Mouse (Mus musculus): ENCODE results near the gene Cmah. TPM values are rescaled to one million over a fixed set of nuclear protein-coding genes. Genes with fewer than 3 reads are reported as not detected.
A peak's percentile ranks its signal among the peaks of the same experiment; 100 is the strongest.

Gene Cmah
- polyA plus RNA-seq (2012; ENCODE audit: insufficient read depth, insufficient read length, missing spikeins) = 5.6 and 7.5 TPM in 2 replicates

DNA sequence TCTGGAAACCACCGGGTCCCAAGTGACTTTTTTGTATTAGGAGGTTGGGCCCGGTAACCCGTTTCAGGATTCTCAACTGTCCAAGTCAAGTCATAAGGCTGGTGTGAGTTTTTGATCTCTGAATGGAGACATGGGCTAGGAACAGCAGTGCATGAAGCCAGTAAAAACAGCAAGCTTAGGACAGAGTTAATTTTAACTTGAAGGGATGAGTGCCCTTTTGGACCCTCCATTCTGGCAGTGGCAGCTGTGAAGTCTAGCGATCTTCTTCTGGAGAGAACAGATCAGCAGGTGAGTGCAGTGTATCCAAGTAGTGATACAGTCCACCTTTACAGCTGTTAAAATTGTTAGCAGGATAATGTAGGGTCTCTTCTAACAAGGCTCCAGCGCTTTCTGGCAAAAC lies at the start of gene Cmah:
TSS of gene Cmah (plus strand) at position 204 of the 400 bp plus-strand sequence.
- H3K4me1 ChIP-seq (ENCODE audit: control insufficient read depth, insufficient read depth, low read length) = peaks cover 8% of the 10 kb centered on the region
- no peak within 1 kb of the TSS for H3K27ac ChIP-seq (ENCODE audit: insufficient read depth, low read depth, low read length)
- TF ChIP-seq CTCF (IDR thresholded peaks at IDR 0.05; ENCODE audit: low read depth, low read length) (no peak), POLR2A (IDR thresholded peaks at IDR 0.05; ENCODE audit: borderline replicate concordance, low read depth, low read length) (no peak)
- no peak within 1 kb of the TSS for H3K4me3 ChIP-seq (ENCODE audit: insufficient read depth, low read length)

DNA sequence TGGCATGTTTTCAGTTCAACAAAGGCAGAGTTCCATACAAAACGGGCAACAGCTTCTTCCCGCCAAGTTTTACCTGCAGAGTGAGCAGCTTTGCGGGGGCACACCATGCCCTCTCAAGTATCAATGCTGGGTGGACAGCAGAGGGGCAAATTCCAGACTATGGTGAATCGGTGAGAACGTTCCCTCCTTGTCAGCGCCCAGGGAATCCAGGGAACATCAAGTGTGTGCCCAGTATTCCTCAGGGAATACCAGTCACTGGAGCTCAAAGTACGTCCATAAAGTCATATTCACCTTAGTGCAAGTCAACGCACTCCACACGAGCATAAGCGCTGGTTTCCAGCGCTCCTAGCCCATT lies 47.8 kb upstream of the Cmah start:
- Histone ChIP-seq H3K4me1 (ENCODE audit: control insufficient read depth, insufficient read depth, low read length) (peaks cover 3% of the 10 kb centered on the region; the same call in 1 of the 2 replicates), H3K27ac (ENCODE audit: insufficient read depth, low read depth, low read length) (no peak overlapping the region), H3K4me3 (ENCODE audit: insufficient read depth, low read length) (no peak overlapping the region)
- TF ChIP-seq POLR2A (IDR thresholded peaks at IDR 0.05; ENCODE audit: borderline replicate concordance, low read depth, low read length) (no peak), CTCF (IDR thresholded peaks at IDR 0.05; ENCODE audit: low read depth, low read length) (no peak)

DNA sequence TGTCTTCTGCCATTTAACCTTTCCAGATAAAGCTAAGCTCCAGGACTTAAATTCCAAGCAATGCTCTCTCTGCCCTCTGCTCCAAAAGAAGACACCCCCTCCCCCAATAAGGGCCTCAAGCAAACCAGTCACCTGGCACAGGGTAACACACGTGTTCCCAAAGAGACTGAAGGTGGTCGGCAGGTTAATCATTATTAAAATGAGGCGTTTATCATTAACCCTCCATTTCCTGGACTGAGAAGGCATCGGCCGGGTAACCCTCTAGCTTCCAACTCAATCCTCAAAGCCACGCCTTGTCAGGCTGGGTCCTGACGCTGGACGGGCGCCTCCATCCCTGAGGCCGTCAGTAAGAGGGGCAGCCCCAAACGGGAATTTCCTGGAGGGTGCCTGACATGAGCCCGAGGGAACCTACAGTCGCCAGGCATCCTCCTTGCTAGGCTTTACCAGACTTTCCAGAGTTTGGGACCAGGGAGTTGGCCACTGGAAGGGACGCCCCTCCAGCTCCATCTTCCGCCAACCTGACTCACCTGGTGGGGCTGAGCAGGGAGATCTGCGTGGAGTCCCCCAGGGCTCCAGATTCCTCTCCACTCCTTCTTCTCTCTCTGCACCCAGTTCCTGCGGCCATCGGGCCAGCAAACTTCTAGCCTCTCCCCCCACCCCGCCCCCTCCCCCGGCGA lies 47.3 kb upstream of the Cmah start:
- H3K4me1 ChIP-seq (ENCODE audit: control insufficient read depth, insufficient read depth, low read length) = peaks cover 3% of the 10 kb centered on the region; the same call in 1 of the 2 replicates
- H3K27ac ChIP-seq (ENCODE audit: insufficient read depth, low read depth, low read length) = no peak overlapping the region
- TF ChIP-seq CTCF (IDR thresholded peaks at IDR 0.05; ENCODE audit: low read depth, low read length) = no peak
- no peak for TF ChIP-seq POLR2A (IDR thresholded peaks at IDR 0.05; ENCODE audit: borderline replicate concordance, low read depth, low read length)
- peak overlapping the region; percentile 67 for H3K4me3 ChIP-seq (ENCODE audit: insufficient read depth, low read length)

DNA sequence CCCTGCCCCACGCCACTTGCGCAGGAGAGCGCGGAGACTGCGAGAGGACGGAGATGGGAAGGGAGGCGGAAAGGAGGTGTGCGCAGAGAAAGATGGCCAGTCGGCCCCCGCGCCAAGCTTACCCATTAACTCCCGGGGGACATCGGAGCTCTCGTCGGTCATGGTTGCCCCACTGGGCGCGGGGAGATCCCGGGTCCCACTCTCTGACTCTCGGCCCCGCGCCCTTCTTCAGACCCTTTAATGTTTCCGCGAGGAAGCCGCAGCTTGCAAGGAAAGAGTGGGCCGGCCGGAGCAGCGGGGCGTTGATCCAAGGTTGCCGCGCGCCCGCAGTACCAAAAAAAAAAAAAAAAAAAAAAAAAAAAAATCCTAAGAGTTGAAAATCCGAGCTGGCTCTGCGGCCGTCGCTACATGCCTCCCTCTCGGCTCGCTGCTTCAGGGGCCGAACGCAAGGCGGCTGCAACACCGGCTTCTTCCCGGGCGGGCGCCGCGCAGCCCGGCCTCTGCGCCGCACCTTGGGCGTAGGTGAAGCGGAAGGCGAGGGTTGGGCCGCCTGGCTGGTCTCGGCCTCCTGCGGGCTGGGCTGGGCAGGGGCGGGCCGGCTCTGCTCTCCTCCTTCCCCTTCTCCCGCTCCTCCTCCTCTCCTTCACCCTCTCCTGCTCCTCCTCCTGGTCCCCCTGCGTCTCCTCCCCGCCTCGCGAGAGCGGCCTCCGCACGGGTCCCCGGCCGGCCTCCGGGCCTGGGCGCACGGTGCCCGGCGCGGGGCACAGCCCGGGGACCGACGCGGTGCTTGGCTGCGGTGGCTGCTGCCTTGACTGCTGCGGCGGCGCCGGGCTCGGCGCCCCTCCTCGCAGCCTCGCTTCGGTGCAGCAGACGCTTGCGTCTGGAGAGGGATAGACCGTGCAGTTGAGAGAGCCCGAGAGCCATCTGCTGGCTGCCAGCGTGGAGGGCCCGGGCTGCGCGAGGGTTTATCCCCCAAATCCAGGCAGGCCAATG lies 46.5 kb upstream of the Cmah start, which contains the start of gene Carmil1:
TSS of gene Carmil1 (minus strand) at position 357 of the 993 bp plus-strand sequence.
- Histone ChIP-seq H3K4me1 (ENCODE audit: control insufficient read depth, insufficient read depth, low read length) (peaks cover 3% of the 10 kb centered on the region; the same call in 1 of the 2 replicates), H3K4me3 (ENCODE audit: insufficient read depth, low read length) (peak within 1 kb of the TSS; percentile 67), H3K27ac (ENCODE audit: insufficient read depth, low read depth, low read length) (peak within 1 kb of the TSS; percentile 21; the same call in 1 of the 2 replicates)
- no peak for TF ChIP-seq POLR2A (IDR thresholded peaks at IDR 0.05; ENCODE audit: borderline replicate concordance, low read depth, low read length)
- peak; percentile 67 for TF ChIP-seq CTCF (IDR thresholded peaks at IDR 0.05; ENCODE audit: low read depth, low read length)

DNA sequence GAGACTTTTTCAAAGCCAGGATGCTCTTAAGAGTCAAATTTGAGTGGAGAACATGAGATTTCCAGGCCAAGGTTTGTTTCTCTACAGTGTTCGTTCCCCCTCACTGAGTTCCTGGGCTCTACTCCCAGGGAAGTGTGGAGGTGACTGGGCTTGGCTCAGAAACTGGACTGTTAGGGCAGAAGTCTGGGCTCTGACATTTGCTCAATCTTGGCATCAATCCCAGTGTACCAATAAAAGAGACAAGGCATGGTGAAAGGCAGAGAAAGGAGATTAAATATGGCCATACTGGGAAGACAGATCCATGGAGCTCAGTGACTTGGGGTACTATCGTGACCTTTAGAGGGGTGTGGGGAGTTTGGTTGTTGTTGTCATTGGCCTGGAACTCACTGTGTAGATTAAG lies 39.8 kb upstream of the Cmah start:
- no peak for TF ChIP-seq CTCF (IDR thresholded peaks at IDR 0.05; ENCODE audit: low read depth, low read length)
- TF ChIP-seq POLR2A (IDR thresholded peaks at IDR 0.05; ENCODE audit: borderline replicate concordance, low read depth, low read length) = no peak

DNA sequence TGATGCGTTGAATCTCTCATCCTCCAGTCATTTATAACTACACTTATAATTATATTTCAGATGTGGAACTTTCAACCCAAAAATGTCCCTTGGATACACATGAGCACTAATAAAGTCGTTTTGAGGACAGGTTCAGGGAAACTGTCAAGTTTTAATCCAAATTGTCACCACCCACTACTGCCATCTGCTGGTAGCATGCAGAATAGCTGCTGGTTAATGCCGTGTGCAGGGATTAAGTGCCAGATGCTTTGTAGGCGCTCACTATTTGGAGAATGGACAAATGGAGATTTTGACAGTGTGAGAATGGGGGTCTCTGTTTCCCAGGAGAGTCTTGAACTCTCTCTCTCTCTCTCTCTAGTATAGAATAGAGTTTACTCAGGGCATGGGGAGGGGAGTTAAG lies 30.0 kb upstream of the Cmah start:
- H3K4me1 ChIP-seq (ENCODE audit: control insufficient read depth, insufficient read depth, low read length) = no peaks in the 10 kb centered on the region
- no peak overlapping the region for H3K27ac ChIP-seq (ENCODE audit: insufficient read depth, low read depth, low read length)
- TF ChIP-seq POLR2A (IDR thresholded peaks at IDR 0.05; ENCODE audit: borderline replicate concordance, low read depth, low read length) (no peak), CTCF (IDR thresholded peaks at IDR 0.05; ENCODE audit: low read depth, low read length) (peak; percentile 27; the same call in 1 of the 2 replicates)
- no peak overlapping the region for H3K4me3 ChIP-seq (ENCODE audit: insufficient read depth, low read length)

More for the DNA sequence above, 39.8 kb upstream of the Cmah start:
- Histone ChIP-seq H3K4me3 (ENCODE audit: insufficient read depth, low read length) (no peak overlapping the region), H3K27ac (ENCODE audit: insufficient read depth, low read depth, low read length) (no peak overlapping the region), H3K4me1 (ENCODE audit: control insufficient read depth, insufficient read depth, low read length) (no peaks in the 10 kb centered on the region)

DNA sequence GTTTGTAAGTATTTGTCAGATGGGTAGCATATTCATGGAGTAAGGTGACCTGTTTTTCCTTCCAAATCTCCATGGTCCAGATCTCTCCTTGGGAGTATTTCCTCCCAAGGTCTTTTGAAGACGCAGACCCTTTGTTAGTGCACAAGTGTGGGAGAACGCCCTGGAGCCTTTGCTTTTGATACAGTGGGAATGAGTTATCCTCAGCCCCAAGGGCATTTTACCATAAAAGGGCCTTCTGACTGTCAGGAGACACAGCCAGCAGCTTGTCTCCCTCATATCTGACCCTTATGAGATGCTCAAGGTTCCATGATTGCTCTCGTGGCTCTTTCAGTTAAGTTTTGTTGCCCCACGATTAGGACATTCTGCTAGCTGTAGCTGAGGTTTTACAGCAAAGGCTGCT lies 21.7 kb upstream of the Cmah start:
- TF ChIP-seq CTCF (IDR thresholded peaks at IDR 0.05; ENCODE audit: low read depth, low read length) = no peak
- no peak for TF ChIP-seq POLR2A (IDR thresholded peaks at IDR 0.05; ENCODE audit: borderline replicate concordance, low read depth, low read length)
- H3K27ac ChIP-seq (ENCODE audit: insufficient read depth, low read depth, low read length) = no peak overlapping the region
- H3K4me3 ChIP-seq (ENCODE audit: insufficient read depth, low read length) = no peak overlapping the region
- no peaks in the 10 kb centered on the region for H3K4me1 ChIP-seq (ENCODE audit: control insufficient read depth, insufficient read depth, low read length)

DNA sequence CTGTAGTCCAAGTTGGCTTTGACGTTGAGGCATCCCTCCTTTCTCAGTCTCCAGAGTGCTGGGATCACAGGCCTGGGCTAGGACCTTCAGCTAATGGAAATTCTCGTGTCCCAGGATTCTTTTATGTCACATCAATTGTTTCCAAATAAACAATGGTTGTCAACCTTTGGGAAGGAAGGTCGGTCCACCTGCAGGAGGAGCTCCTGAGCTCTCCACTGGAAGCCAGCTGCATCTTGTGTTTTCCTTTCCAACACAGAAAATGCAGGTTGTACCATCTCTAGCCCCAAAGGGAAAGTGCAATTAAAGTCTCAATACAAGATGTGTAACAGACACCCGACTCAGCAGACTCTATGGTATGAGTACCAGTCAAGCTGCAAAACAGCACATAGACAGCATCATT lies 21.0 kb upstream of the Cmah start:
- TF ChIP-seq POLR2A (IDR thresholded peaks at IDR 0.05; ENCODE audit: borderline replicate concordance, low read depth, low read length) = no peak
- TF ChIP-seq CTCF (IDR thresholded peaks at IDR 0.05; ENCODE audit: low read depth, low read length) = 0 out of 2 replicates have a peak, but pooled peaks have one; percentile 9
- Histone ChIP-seq H3K4me3 (ENCODE audit: insufficient read depth, low read length) (no peak overlapping the region), H3K4me1 (ENCODE audit: control insufficient read depth, insufficient read depth, low read length) (no peaks in the 10 kb centered on the region), H3K27ac (ENCODE audit: insufficient read depth, low read depth, low read length) (no peak overlapping the region)

DNA sequence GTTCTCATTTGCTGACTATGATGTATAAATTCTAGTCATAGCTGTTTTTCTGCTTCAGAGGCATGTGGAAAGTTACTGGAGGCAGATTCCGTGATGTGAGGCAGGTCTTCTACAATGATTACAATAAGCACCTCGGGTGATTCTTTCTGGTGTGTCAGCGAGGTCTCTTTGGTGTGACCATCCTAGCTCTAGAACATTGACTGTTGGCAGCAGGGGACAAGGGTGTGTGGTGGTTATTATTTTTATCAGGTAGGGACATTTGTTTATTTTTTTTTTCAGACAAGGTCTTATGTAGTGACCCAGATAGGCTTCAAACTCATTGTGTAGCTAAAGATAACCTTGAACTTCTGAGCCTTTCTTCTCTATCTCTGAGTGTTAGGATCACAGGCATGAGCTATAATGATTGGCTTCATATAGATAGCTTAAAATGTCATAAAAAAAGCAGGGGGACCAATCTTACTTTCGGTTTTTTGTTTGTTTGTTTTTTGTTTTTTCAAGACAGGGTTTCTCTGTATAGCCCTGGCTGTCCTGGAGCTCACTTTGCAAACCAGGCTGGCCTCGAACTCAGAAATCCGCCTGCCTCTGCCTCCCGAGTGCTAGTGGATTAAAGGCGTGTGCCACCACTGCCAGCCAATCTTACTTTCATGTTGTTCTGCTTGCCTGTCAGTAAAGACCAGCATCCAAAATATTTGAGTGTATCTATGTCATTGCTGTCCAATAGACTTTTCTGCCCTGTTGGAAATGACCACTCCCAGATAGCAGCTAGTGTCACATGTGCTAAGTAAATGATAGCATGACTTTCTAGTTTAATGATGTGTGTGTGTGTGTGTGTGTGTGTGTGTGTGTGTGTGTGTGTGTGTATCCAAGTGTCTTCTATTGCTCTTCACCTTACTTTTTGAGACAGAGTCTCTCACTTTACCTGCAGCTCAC lies 15.9 kb upstream of the Cmah start:
- Histone ChIP-seq H3K27ac (ENCODE audit: insufficient read depth, low read depth, low read length) (no peak overlapping the region), H3K4me1 (ENCODE audit: control insufficient read depth, insufficient read depth, low read length) (no peaks in the 10 kb centered on the region), H3K4me3 (ENCODE audit: insufficient read depth, low read length) (no peak overlapping the region)
- TF ChIP-seq CTCF (IDR thresholded peaks at IDR 0.05; ENCODE audit: low read depth, low read length) = no peak
- no peak for TF ChIP-seq POLR2A (IDR thresholded peaks at IDR 0.05; ENCODE audit: borderline replicate concordance, low read depth, low read length)
